Mouse (Mus musculus) hindbrain, postnatal 0 days (tissue): ENCODE results near the gene Pid1. TPM values are rescaled to one million over a fixed set of nuclear protein-coding genes. Genes with fewer than 3 reads are reported as not detected.

ENCODE experiments used
- ATAC-seq: fragments of 200-750 bp; cut with Nextera tagmentation; 2 replicates; pipeline ENCODE4 v1.8.0; 2017; ENCODE audit warnings: mild to moderate bottlenecking, moderate TSS enrichment, moderate library complexity
- DNase-seq: peaks from one replicate; pipeline ENCODE4 v3.0.0-alpha.2; 2015; ENCODE audit warnings: low spot score
- H3K27ac ChIP-seq: fragments of 300-500 bp; sonication (generic); 2 replicates; pipeline ENCODE4 v1.5.1; 2014; ENCODE audit warnings: mild to moderate bottlenecking
- H3K27me3 ChIP-seq: fragments of 300-500 bp; sonication (generic); 2 replicates; pipeline ENCODE4 v1.6.1; 2014; ENCODE audit warnings: low read length, mixed read lengths; ENCODE audit not compliant: insufficient read depth
- H3K36me3 ChIP-seq: fragments of 300-500 bp; sonication (generic); 2 replicates; pipeline ENCODE4 v1.6.1; 2014; ENCODE audit warnings: low read length, mixed read lengths; ENCODE audit not compliant: insufficient read depth
- H3K4me1 ChIP-seq: fragments of 300-500 bp; sonication (generic); 2 replicates; pipeline ENCODE4 v1.6.1; 2014; ENCODE audit warnings: antibody characterized with exemption, low read length, mixed read lengths; ENCODE audit not compliant: insufficient read depth
- H3K4me2 ChIP-seq: fragments of 300-500 bp; sonication (generic); 2 replicates; pipeline ENCODE4 v1.6.1; 2014; ENCODE audit warnings: low read depth, mild to moderate bottlenecking, low read length, moderate library complexity, mixed read lengths
- H3K4me3 ChIP-seq: fragments of 300-500 bp; sonication (generic); 2 replicates; pipeline ENCODE4 v1.5.1; 2014; ENCODE audit warnings: low read length
- H3K9ac ChIP-seq: fragments of 300-500 bp; sonication (generic); replicated peaks from 2 replicates; pipeline ENCODE4 v1.6.1; 2014; ENCODE audit warnings: mild to moderate bottlenecking, low read length, moderate library complexity, mixed read lengths
- H3K9me3 ChIP-seq: fragments of 300-500 bp; sonication (generic); 2 replicates; pipeline ENCODE4 v1.6.1; 2016; ENCODE audit warnings: low read length, mixed read lengths
- CTCF ChIP-seq: IDR thresholded peaks from 2 replicates; pipeline ENCODE4 v1.5.1; 2016; ENCODE audit warnings: antibody characterized with exemption, control low read depth, low read depth
- WGBS: fragments of 180-500 bp; shearing (Covaris S2); extraction: QIAGEN DNeasy Blood & Tissue Kit; methylation state at CpG from one replicate; pipeline ENCODE4 v1.1.7; 2014; 5-methylcytosine and 5-hydroxymethylcytosine counted together
- polyA plus RNA-seq: library from polyadenylated mRNA; unstranded; fragments of >200 nt; fragmentation: Nextera tagmentation; extraction: Ambion mirVana; gene quantifications from 2 replicates; pipeline ENCODE4 v1.2.1, GENCODE M21; 2015
- total RNA-seq: library from RNA; depleted of rRNA; stranded (reverse); fragments of >200 nt; gene quantifications from 2 replicates; pipeline ENCODE4 v1.2.3, GENCODE M21; 2014

Pid1 gene
- total and polyA plus RNA-seq, 2 experiments from 2014 or later, result 71.1 to 74.9 TPM

GRCm38 (mm10) chr1:84128510-84128909, 235.5 kb downstream of the Pid1 start:
- Histone ChIP-seq H3K9me3 (no peaks in the 10 kb centered on the region), H3K4me3 (no peak overlapping the region), H3K9ac (no peak overlapping the region), H3K36me3 (no peaks in the 10 kb centered on the region), H3K27me3 (no peaks in the 10 kb centered on the region), H3K27ac (no peak overlapping the region), H3K4me2 (no peak overlapping the region), H3K4me1 (peaks cover 10% of the 10 kb centered on the region; the same call in 1 of the 2 replicates)
- ATAC-seq, result no peak
- TF ChIP-seq CTCF, result peak; percentile 66
- DNase-seq, result peak; percentile 71
- 51% methylated on average over 4 of the region's 4 CpGs for WGBS

GRCm38 (mm10) chr1:84119306-84119705, 244.7 kb downstream of the Pid1 start:
- H3K4me1 ChIP-seq, result no peaks in the 10 kb centered on the region
- no peaks in the 10 kb centered on the region for H3K9me3 ChIP-seq
- 77% methylated on average over 2 of the region's 2 CpGs for WGBS
- no peak for TF ChIP-seq CTCF
- H3K36me3 ChIP-seq, result no peaks in the 10 kb centered on the region
- no peak overlapping the region for H3K4me3 ChIP-seq
- DNase-seq (no peak), ATAC-seq (no peak)
- no peak overlapping the region for H3K27ac ChIP-seq
- H3K4me2 ChIP-seq, result no peak overlapping the region
- no peaks in the 10 kb centered on the region for H3K27me3 ChIP-seq
- H3K9ac ChIP-seq, result no peak overlapping the region

GRCm38 (mm10) chr1:84106756-84107155, 257.2 kb downstream of the Pid1 start:
- H3K4me1 ChIP-seq, result no peaks in the 10 kb centered on the region
- 76% methylated on average over 4 of the region's 4 CpGs for WGBS
- TF ChIP-seq CTCF, result no peak
- no peak overlapping the region for H3K4me3 ChIP-seq
- no peaks in the 10 kb centered on the region for H3K27me3 ChIP-seq
- no peak overlapping the region for H3K9ac ChIP-seq
- no peaks in the 10 kb centered on the region for H3K9me3 ChIP-seq
- H3K4me2 ChIP-seq, result no peak overlapping the region
- no peaks in the 10 kb centered on the region for H3K36me3 ChIP-seq
- ATAC-seq, result no peak
- H3K27ac ChIP-seq, result no peak overlapping the region
- no peak for DNase-seq

DNA sequence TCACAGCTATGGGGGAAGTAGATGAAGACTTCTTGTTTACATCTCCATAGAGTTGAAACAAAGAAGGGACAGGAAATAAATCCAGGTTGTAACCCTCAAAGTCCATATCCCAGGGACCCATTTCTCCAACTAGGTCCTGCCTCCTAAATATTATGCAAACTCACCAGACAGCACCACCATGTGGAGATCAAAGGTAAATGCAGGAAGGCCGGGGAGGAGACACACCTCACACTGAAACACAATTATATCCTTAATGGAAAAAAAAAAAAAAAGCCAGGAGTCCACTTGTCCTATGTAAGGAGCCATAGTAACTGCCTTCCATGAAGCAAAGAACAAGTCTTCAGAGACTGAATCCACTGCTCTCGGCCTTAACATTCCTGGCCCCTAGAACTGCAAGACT, 261.9 kb downstream of the Pid1 start:
- no peaks in the 10 kb centered on the region for H3K27me3 ChIP-seq
- WGBS, result 86% methylated on average over 2 of the region's 2 CpGs

GRCm38 (mm10) chr1:84097398-84097797, 266.6 kb downstream of the Pid1 start:
- no peak for TF ChIP-seq CTCF
- no peak for DNase-seq
- Histone ChIP-seq H3K27me3 (no peaks in the 10 kb centered on the region), H3K36me3 (no peaks in the 10 kb centered on the region), H3K9me3 (no peaks in the 10 kb centered on the region; the same call in 1 of the 2 replicates), H3K9ac (no peak overlapping the region), H3K27ac (no peak overlapping the region), H3K4me3 (no peak overlapping the region), H3K4me1 (no peaks in the 10 kb centered on the region), H3K4me2 (no peak overlapping the region)
- no peak for ATAC-seq

More for the DNA sequence above, 261.9 kb downstream of the Pid1 start:
- Histone ChIP-seq H3K4me1 (no peaks in the 10 kb centered on the region), H3K36me3 (no peaks in the 10 kb centered on the region), H3K4me3 (no peak overlapping the region), H3K4me2 (no peak overlapping the region), H3K9ac (no peak overlapping the region), H3K27ac (no peak overlapping the region), H3K9me3 (no peaks in the 10 kb centered on the region; the same call in 1 of the 2 replicates)
- no peak for ATAC-seq
- peak; percentile 53 for TF ChIP-seq CTCF
- peak; percentile 30 for DNase-seq

GRCm38 (mm10) chr1:84093291-84093690, 270.7 kb downstream of the Pid1 start:
- ATAC-seq, result no peak
- WGBS, result 66% methylated on average over 2 of the region's 2 CpGs
- no peak for TF ChIP-seq CTCF
- H3K27ac ChIP-seq, result no peak overlapping the region
- no peaks in the 10 kb centered on the region for H3K4me1 ChIP-seq
- no peaks in the 10 kb centered on the region for H3K36me3 ChIP-seq
- no peak overlapping the region for H3K9ac ChIP-seq
- no peaks in the 10 kb centered on the region for H3K9me3 ChIP-seq
- no peak for DNase-seq
- H3K4me3 ChIP-seq, result no peak overlapping the region
- H3K27me3 ChIP-seq, result no peaks in the 10 kb centered on the region
- H3K4me2 ChIP-seq, result no peak overlapping the region

DNA sequence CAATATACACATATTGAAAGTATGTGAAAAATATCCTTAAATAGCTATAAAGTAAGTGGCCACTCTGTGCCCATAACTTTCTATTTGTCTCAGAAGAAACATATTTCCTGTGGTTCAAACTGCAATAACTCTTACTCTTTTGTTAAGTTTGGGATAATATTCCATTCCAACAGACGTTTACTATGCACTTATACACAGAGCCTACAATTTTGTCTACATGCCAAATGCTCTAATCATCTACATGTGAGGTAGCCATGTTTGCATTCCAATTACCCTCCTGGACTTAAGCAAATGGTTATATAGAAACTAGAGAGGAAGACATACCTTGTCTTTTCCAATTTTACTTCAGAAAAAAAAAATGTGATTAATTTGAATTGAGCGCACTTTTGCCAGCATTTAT, 274.3 kb downstream of the Pid1 start:
- Histone ChIP-seq H3K4me2 (no peak overlapping the region), H3K36me3 (no peaks in the 10 kb centered on the region), H3K9me3 (no peaks in the 10 kb centered on the region), H3K4me3 (no peak overlapping the region), H3K27me3 (no peaks in the 10 kb centered on the region), H3K4me1 (no peaks in the 10 kb centered on the region), H3K9ac (no peak overlapping the region), H3K27ac (no peak overlapping the region)
- DNase-seq (no peak), ATAC-seq (no peak)
- 74% methylated on average over 2 of the region's 2 CpGs for WGBS
- TF ChIP-seq CTCF, result no peak
